Mouse (Mus musculus): Measurements from ENCODE around the gene Rnaseh2a.
"Not testable (repeated sequence)": the region's sequence is repeated elsewhere in the genome, so short reads cannot be mapped to it uniquely, and the experiment has no call there.

Rnaseh2a gene

DNA sequence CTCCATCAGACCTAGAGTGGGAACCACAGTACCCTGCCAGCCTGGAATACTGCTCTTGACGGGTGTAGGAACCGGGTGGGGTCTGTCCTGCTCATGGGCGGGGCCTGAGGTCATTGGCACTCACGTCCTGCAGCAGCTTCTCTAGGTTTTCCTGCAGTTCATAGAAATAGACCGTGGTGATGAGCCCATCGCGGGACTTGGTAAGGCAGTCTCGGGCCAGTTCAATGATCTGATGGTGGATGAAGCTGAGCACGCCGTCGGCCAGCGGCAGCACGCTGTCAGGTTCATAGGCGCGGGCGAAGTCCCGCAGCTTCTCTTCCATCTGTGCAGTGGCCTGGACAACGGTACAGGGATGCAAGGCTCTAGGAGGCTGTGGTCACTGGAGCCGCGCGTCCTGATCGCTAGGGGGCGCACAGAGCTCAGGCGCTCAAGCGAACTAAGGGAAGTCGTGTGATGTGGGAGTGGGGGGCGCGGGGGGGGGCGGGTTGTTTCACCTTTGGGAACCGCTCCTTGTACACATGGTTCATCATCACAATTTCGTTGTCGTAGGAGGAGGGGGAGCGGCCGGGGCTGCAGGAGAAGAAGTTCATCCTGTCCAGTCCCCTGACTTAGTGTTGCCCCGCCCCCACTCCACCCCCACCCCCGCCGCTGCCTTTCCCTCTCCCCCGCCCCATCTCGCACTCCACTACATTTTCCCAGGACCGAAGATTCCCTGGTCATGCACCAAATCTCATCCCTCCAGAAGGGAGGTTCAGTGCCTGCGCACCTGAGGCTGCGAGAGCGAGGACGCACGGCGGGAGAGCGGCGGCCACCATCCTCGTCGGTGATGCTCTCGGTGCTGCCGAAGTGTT is 40.9 kb downstream of the Rnaseh2a start:
- peak; percentile 62 to 73 for DNase-seq

DNA sequence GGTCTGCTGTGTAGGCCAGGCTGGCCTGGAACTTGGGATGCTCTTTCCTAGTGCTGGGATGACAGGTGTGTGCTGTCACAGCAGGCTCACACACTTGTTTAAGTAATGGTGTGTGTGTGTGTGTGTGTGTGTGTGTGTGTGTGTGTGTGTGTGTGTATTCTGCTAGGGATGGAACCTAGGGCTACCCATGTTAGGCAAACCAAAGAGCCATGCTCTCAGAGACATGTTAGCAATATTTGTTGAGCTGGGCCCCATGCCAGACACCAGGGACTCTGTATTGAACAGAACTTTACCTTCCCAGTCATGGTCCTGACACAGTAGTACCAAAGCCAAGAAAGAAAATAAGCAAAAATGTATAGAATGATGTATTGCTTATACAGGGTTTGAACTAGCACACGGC is 42.1 kb downstream of the Rnaseh2a start:
- no peak for DNase-seq

DNA sequence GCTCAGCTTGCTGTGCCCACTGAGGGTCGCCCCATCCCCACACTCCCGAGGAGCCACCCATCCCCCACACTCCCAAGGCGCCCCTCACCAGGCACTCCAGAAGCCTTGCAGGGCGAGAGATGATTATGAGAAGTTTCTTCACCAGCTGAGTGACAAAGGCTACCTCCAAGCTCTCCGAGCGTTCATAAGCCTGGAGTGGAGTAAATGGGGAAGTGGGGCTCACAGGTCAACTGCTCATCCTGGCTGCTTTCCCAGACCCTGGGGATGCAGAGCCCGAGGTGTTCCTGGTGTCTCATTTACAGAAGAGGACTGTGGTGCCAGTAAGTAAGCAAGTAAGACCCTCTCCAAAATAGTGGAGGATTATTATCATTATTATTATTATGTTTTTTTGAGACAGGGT is 44.0 kb downstream of the Rnaseh2a start:
- DNase-seq, result no peak

DNA sequence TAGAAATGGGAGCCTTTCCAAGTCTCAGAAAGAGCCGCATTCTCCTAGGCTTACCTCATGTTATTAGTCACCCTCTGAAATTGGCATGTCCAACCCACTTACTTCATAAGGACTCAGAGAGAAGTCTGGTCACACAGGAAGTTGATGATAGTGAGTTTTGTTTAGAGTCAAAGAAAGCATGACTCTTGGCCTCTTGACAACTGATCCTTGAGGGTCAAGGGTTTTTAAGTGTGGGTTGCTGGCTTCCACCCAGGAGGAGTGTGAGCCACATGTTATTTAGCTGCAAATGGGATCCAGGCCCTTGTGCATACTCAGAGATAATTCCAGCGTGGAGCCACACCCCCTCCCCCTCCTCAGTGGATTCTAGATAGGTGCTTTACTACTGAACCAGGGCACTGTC is 48.0 kb downstream of the Rnaseh2a start:
- peak; percentile 81 to 82 for DNase-seq

DNA sequence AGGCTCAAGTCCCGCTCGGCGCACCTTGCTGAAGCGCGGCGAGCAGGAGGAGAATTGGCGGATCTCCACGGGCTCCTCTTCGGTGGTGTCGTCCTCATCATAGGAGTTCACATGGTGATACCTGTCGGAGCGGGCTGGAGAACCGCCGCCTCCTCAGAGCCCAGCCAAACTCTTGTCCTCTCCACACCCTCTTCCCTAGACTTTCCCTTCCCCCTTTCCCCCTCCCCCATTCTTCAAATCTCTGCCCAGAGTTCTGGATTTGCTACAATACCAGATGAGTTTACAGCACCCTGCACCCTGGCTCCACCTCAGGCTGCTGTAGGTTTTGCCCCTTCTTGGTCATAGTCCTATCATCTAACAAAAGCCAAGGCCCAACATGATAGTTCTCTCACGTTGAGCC is 50.9 kb downstream of the Rnaseh2a start:
- DNase-seq, result no peak

DNA sequence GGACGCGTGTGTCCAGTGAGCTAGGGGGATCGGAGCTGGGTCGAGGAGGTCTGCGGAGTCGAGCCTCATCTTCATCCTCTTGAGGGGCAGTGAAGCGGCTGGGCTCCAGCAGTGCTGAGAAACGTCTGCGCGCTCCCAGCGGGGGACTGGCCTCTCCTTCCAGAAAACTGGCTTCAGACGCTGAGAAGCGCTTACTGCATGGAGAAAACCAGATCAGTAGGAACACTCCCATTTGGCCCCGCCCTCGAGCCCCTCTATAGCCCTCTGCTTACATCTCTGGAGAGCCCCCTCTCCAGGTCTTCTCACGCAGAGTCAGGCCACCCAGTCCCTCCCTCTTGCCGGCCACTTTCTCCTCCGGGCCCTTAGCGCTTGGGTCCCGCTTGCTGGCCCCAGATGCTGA is 51.8 kb downstream of the Rnaseh2a start:
- DNase-seq, result no peak

DNA sequence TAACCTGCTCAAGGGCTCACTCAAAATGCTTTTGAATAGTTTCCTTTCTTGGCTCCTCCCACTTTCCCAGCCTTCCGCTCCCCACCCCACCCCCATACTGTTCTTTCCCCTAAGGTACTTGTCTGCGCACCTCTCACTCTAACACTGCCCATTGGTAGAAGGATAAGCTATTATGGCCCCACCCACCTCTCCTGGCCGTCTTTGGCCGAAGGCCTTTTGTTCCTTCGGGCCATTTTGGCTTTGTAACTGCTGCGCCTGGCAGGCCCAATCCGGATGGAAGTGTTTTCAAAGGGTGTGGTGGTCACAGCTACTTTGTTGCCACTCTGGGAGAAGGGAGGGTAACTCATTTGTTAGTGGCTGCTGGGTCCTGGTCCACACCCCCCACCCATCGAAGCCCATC is 54.3 kb downstream of the Rnaseh2a start:
- DNase-seq, result peak in 1 of 2 experiments; percentile 51

DNA sequence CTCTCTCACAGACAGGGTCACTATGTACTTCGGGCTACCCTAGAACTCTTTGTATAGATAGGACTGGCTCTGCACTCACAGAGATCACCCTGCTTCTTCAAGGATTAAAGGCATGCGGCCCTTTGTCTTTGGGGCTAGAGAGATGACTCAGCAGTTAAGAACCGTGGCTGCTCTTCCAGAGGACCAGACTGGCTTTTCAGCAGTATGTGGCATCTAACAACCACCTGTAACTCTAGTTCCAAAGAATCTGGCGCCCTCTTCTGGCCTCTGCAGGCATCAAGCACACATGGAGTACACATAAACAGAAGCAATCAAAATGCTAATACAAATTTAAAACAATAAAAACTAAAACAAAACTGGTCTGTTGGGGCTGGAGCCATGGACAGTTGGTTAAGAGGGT is 55.6 kb downstream of the Rnaseh2a start:
- DNase-seq, result peak in 1 of 2 experiments; percentile 44

DNA sequence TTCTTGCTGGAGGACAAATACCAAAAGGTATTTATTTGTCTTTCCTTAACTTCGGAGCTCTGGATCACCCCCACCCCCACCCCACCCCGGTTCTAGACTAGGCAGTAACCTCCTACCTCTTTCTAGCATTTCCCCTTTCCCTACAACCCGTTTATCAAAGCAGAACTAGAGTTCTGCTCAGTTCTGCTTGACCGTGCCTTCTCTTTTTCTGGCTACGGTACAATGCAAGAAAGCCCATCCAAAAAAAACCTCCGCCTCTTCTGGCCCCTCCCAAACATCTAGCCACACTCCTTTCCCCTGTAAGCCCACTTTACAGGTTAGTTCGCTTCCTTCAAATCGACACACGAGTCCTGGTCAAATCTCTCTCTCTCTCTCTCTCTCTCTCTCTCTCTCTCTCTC is 56.1 kb downstream of the Rnaseh2a start:
- DNase-seq, result no peak

DNA sequence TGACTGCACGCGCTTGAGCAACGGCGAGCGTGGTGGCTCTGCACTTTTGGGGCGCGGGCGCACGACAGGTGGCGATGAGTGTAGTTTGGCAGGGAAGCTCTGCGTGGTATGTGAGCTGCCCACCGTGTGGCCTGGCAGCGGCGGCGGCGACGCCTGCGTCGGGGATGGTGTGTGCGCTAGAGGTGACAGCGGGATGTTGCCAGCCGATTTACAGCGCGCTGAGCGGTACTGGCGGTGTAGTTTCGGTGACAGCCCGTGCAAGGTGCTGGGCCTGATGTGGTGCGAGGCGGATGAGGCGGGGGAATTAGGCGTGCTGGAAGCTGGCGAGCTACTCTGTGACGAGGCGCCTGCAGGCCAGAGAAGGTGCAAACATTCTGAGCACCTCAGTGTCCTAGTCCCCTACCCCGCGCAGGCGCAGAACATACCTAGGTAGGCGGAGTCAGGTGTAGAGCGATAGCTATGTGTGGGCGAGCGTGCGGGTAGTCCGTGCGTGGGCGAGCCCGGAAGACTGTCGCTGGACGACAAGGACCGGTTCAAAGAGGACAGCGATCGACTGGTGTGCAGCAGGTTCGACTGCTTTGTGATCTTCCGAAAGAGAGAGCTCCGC is 56.6 kb downstream of the Rnaseh2a start:
- DNase-seq, result peak; percentile 77 to 85

DNA sequence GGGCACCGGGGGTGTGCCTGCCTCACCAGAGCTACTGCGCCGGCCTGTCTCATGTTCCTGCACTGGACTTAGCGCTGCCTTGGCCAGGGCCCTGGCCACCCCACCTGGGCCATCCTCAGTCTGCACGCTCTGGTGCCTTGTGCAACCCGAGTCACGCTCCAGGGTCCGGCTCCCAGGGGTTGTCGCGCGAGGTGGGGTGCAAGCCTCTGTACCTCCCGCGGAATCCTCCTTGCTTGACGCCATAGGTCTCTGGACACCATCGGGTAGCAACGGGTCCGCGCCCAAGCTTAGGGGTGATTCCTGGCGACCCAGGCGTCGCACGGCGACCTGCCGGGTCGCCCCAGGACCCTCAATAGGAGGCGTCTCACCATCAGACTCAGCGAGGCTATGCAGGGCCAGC is 57.2 kb downstream of the Rnaseh2a start:
- DNase-seq, result no peak

DNA sequence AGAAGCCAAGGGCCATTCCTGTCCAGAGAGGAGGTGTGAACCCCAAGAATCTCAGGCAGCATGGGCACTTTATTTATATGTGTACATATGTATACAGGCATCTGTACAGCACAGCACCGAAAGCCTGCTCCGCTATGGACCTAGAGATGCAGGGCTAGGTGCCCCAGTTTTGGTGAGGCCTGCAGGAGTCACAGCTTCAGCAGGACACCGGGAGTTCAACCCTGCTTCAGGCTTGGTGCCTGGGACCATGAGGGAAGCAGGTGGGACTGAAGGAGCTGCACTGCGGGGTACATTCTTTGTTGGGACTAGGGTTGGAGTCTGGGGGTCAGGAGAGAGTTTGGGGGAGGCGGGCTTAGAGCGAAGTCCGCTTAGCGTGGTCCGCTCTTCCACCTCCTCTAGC is 57.7 kb downstream of the Rnaseh2a start:
- DNase-seq, result no peak

DNA sequence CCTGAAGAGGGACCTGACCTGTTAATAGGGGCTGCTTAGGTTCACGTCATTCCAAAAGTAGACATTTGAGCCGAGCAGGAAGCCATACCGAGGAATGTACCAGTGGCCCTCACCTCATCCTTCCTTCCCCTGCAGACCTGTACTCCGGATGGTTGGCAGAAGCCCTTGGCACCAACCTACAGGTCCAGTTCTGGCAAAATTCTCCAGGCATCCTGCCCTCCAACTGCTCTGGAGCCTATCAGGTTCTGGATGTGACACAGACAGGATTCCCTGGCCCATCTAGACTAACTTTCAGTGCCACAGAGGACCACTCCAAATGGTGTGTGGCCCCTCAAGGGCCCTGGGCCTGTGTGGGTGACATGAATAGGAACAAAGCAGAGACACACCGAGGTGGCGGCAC is 59.0 kb downstream of the Rnaseh2a start:
- DNase-seq, result no peak

DNA sequence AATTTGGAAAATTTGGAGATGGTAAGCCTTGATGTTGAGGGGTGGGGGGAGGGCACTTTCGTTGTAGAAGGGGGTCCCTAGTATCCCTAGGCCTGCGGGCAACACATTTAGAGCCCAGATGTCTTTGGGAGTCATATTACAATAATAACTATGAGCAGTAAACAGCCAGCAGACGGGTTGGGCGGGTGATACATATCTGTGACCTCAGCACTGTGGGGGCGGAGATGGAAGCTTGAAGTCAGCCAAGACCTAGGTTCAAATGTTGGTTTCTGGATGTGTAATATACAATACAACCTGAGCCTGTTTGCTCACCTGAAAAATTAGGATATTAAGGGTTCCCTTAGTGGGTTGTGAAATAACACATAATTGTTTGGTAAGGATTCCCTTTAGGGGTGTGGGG is 59.6 kb downstream of the Rnaseh2a start:
- no peak for DNase-seq

DNA sequence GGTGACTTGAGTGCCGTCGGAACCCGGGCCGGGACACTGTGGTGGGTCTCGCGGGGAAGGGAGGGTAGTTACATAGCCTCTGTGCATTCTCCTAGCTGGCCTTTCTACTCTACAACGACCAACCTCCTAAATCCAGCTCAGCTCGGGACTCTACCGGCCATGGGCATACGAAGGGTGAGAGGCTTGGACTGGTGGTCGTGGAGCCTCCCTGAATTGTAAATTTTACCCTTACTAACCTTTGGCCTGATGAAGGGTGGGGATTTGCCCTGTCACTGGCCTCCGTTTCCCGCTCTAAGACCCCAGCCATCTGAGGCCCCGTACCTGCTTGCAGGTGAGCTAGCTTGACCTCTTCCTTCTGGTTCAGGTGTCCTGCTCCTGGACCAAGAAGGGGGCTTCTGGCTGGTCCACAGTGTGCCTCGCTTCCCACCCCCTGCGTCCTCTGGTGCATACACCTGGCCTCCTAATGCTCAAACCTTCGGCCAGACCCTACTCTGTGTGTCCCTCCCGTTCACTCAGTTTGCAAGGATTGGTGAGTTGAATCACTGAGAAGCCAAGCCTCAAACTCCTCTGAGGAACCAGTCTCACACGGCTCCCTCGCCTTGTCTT is 60.3 kb downstream of the Rnaseh2a start:
- DNase-seq, result no peak

DNA sequence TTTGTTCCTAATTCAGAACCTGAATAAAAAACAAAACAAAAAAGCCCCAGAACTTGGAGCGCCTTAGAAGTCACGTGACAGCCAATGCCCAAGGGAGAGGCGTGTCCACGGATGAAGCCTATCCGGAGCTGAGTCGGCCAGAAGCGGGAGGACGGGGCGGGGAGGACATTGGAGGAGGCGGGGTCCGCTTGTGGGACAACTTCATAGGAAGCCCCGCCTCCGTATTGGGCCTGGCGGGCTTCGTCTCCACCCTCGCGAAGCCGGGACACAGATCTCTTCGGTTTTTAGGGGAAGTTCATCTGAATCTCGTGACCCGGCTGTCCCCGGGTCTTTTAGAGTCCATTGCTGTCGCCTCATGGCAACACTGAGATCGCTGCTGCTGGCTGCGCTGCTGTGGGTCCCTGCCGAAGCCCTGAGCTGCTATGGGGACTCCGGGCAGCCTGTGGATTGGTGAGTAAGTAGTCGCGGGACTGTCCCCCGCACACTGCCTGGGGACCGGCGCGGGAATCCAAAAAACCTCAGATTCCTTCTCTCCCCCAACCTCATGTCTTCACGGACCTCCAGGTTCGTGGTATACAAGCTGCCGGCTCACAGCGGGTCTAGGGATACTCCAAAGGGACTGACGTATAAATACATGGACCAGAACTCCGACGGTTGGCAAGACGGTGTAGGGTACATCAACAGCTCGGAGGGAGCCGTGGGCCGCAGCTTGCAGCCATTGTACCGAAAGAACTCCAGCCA is 61.0 kb downstream of the Rnaseh2a start, which contains the start of gene Dnase2a:
Gene Dnase2a (plus strand): TSS at position 140 of the 741 bp plus-strand sequence.
- DNase-seq, result peak; percentile 96 to 97

DNA sequence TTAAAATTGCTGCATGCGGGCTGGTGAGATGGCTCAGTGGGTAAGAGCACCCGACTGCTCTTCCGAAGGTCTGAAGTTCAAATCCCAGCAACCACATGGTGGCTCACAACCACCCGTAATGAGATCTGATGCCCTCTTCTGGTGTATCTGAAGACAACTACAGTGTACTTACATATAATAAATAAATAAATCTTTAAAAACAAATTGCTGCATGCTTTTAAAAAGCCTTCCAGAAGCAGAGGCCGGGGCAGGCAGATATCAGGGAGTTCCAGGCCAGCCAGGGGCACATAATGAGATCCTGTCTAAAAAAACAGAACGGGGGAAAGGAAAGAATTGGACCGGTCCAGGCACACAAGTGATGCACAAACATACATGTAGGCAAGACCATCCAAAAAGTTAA is 61.6 kb downstream of the Rnaseh2a start:
- not testable (repeated sequence) for DNase-seq

DNA sequence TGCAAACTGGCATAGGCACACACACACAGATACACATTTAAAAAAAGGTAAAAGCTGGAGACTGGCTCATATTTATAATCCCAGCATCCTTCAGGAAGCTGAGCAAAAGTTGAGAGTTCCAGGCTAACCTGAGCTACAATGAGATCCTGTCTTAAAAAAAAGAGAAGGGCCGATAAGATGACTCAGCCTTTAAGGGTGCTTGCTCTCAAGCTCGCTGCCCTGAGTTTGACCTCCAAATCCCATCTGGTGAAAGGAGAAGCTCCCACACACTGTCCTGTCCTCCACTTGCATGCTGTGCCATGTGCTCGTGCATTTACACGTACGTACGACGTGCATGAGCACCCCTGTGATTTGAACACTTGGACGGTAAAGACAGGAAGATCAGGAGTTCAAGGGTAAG is 62.1 kb downstream of the Rnaseh2a start:
- no peak for DNase-seq

DNA sequence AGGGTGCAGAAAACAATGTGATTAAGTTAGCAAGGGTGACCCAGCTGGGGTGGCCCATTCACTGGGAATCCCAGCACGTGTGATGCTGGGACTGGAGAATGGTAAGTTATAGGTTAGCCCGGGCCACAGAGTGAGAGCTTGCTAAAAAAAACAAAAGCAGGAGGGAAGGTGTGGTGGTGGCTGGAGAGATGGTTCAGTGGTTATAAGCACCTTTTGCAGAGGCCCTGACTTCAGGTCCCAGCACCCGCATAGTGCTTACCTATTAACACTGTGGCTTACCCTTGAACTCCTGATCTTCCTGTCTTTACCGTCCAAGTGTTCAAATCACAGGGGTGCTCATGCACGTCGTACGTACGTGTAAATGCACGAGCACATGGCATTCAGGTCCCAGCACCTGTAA is 62.5 kb downstream of the Rnaseh2a start:
- DNase-seq, result no peak
